Mouse (Mus musculus): ENCODE data around the gene Slc39a5.

DNA sequence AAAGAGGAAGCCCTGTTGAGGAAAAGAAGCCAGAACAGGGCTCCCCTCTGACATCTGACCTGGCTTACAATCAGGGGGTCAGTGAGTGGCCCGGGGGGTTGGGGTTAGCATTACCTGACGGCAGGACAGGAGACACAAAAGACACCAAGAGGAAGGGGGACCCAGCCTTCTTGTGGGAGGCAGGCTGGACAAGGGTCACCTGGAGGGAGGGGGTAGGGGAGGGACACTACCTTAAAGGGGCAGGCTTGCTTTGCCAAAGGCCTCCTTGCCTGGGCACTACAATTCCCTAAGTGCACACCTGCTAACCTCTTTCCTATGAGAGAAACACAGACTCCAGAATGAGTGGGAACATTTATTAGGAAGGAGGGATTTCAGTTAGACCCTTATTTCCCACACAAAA, at the start of gene Slc39a5:
- no peak for TF ChIP-seq CTCF (IDR thresholded peaks at IDR 0.05; ENCODE audit: borderline replicate concordance, insufficient read depth, low read length)
- no peak for TF ChIP-seq POLR2A (IDR thresholded peaks at IDR 0.05; ENCODE audit: low read depth, low read length)

All from embryonic fibroblast, embryonic 13.5 days (primary cell).